16 mouse cellular contexts compared by ENCODE assay signal in the genomic region with DNA sequence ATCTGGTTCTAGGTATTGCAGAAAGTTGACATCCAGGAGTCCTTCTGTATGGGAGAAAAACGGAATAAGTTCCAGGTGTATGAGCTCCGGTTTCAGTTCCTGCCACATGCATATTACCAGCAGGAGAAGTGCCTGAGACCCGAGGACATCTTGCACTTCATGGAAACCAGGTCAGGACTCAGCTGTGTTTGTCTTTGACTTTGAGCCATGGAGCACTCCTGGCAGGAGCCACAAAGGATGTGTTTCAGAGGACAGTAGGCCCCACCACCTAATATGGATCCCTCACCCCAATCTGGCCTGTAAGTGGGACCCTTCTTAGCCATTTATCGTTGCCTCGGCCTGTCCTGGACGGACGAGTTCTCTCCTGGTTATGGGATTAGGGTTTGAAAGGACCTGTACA. TPM values are rescaled to one million over a fixed set of nuclear protein-coding genes. Genes with fewer than 3 reads are reported as not detected.
DNase-seq lines count a peak whose midpoint lies in the region; ATAC-seq lines count a peak whose summit lies in the region.
"Had no signal": no experiment of that assay in that cellular context is flagged by ENCODE, and none has a peak within 500 bp of the region (broad histone marks: within the 10 kb centered on the region; RNA-seq: fewer than 3 reads in every experiment).

No protein-coding gene starts in this region.

- no peak for ATAC-seq in CD4-positive, CD25-positive, alpha-beta regulatory T cell, adult 4 months
- ATAC-seq: forebrain, embryonic 15.5 days; intestine, postnatal 0 days; Patski had no signal

- peak; percentile 47 for DNase-seq in cerebellum, adult 11-12 months
- DNase-seq in cerebellum, postnatal 4 days (ENCODE audit: low spot score in 2 of 2): no peak
- DNase-seq in cerebellum, adult 8-10 months: peak; percentile 28
- DNase-seq in cerebellum, postnatal 10 days: no peak
- peak; percentile 67 for DNase-seq in gastrocnemius, adult 18-20 months (ENCODE audit: low spot score)
- no peak for DNase-seq in gastrocnemius, postnatal 4 days (ENCODE audit: low spot score in 2 of 2)
- DNase-seq: adrenal gland, postnatal 10 days; adrenal gland, postnatal 36 days; cerebellum, adult 11 months; gastrocnemius, postnatal 25 days; heart, adult 11 months; kidney, adult 2 months had no signal

RNA-seq across cellular contexts. Expression of a gene that starts 59.0 kb away (rescaled TPM):
- total RNA-seq in gastrocnemius, adult 18-20 months (2021): 10 to 100 TPM; 35.9 to 36.4 TPM
- 10 to 100 TPM; 35.7 to 44.8 TPM for total RNA-seq in gastrocnemius, postnatal 4 days (2021)
- 10 to 100 TPM; 22.7 to 37.1 TPM for polyA plus RNA-seq in CD4-positive, CD25-positive, alpha-beta regulatory T cell, adult 4 months (2017; shearing (Covaris generic))

RNA-seq across cellular contexts. Expression of a gene that starts 59.3 kb away (rescaled TPM):
- 10 to 100 TPM; 61.9 to 66.2 TPM for total RNA-seq in gastrocnemius, adult 18-20 months (2021)
- 10 to 100 TPM; 70.1 to 85.6 TPM for total RNA-seq in gastrocnemius, postnatal 4 days (2021)
- polyA plus RNA-seq in CD4-positive, CD25-positive, alpha-beta regulatory T cell, adult 4 months (2017; shearing (Covaris generic)): 10 to 100 TPM; 92.3 to 95.6 TPM

Comparison
In these comparisons a context has a peak if more than half of its experiments do, and no peak if none do; other contexts are left out.
1. DNase-seq: peak in cerebellum, adult 11-12 months (single experiment), cerebellum, adult 8-10 months (single experiment) and gastrocnemius, adult 18-20 months (single experiment); none in cerebellum, postnatal 4 days (0 of 2), cerebellum, postnatal 10 days (0 of 2) and gastrocnemius, postnatal 4 days (0 of 2).